Mouse (Mus musculus): ENCODE results near the gene Lats2. TPM values are rescaled to one million over a fixed set of nuclear protein-coding genes. Genes with fewer than 3 reads are reported as not detected.

Lats2 gene
- total RNA-seq, 1 experiment, result 9.1 TPM

DNA sequence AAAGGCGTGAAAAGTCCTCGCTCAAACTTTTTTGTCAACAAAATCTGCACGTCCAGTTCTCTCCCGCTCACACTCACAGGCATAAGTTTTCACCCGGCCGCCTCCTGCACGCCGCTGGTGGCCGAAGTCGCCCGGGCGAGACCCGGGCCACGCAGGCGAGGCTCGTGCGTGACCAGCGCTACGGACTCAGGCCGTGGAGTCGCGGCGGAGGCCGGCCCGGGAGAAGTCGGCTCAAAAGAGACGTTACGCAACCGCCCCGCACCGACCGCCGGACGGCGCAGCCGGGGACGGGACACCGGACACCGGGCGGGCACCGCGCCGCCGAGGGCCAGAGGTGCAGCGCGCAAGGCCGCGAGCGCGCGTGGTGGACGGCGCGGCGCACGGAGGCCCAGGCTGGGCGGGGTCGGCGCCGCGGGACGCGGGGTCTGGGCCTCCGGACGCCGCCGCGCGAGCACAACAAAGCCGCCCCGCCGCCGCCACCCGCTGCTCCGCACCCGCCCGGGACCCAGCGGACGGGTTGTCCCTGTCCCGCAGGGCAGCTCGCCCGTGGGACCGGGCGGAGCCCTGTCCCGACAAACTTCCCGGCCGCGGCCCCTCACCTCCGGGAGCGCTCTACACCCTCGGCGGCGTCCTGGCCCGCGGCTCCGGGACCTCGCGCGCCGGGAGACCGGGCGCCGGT is 12.8 kb downstream of the Lats2 start:
- no peak for DNase-seq (ENCODE audit: low read depth, low spot score)
- no peaks in the 10 kb centered on the region for H3K36me3 ChIP-seq (ENCODE audit: control insufficient read depth, insufficient read depth, low read length, poor library complexity, severe bottlenecking)
- in situ Hi-C loops (cut with MboI; ENCODE audit: low sequenced_read_pairs in 2 of 2, unreplicated experiment in 2 of 2), result loop anchor here in 1 of 2 experiments (10.0 kb wide), 1 partner anchor 329 kb away; the partner anchor contains the start of gene Fgf9
- no peak overlapping the region; the same call in 1 of the 2 replicates for H3K27ac ChIP-seq (ENCODE audit: insufficient read depth, low read depth, low read length, poor library complexity, severe bottlenecking)
- TF ChIP-seq CHD2 (IDR thresholded peaks at IDR 0.05; ENCODE audit: low read depth, low read length) (no peak), ZNF384 (IDR thresholded peaks at IDR 0.05; ENCODE audit: low read depth, low read length) (no peak), HCFC1 (IDR thresholded peaks at IDR 0.05; ENCODE audit: borderline replicate concordance, insufficient read depth, low read length) (no peak), MAFK (IDR thresholded peaks at IDR 0.05; ENCODE audit: insufficient read depth, low read depth, low read length) (no peak), ZC3H11A (IDR thresholded peaks at IDR 0.05; ENCODE audit: borderline replicate concordance, low read depth, low read length) (no peak)
- H3K4me3 ChIP-seq (ENCODE audit: insufficient read depth in 1 of 2, low read depth in 1 of 2, low read length in 2 of 2, poor library complexity in 1 of 2, severe bottlenecking in 1 of 2), result peak overlapping the region; percentile 74 to 98
- no peaks in the 10 kb centered on the region for H3K9me3 ChIP-seq (ENCODE audit: control insufficient read depth, insufficient read depth, low read depth, low read length)
- peak overlapping the region; percentile 89 for H3K9ac ChIP-seq (ENCODE audit: insufficient read depth, low read depth, low read length, poor library complexity, severe bottlenecking)
- H3K4me1 ChIP-seq (ENCODE audit: control insufficient read depth in 2 of 2, insufficient read depth in 2 of 2, low read length in 2 of 2, poor library complexity in 1 of 2), result no peaks in the 10 kb centered on the region; a peak in 1 of 4 replicates

DNA sequence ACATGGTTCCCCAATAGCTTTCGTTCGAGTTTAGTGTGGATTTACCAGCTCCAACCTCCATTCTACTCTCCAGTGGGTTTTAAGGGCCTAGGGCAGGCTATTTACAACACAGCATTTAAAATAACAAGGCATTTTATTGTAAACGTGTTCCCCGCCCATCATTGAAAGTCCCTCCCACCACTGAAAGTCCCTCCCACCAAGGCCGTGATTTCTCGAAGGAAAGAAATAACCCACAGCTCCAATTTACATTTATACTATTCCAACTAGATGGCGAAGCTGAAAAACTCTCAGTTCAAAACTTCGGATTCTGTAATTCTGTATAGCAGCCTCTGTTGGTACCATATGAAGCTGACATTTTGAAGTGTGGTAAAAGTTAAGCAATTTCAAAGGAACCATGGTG is 13.6 kb downstream of the Lats2 start:
- Histone ChIP-seq H3K9ac (ENCODE audit: insufficient read depth, low read depth, low read length, poor library complexity, severe bottlenecking) (no peak overlapping the region), H3K36me3 (ENCODE audit: control insufficient read depth, insufficient read depth, low read length, poor library complexity, severe bottlenecking) (no peaks in the 10 kb centered on the region), H3K4me3 (ENCODE audit: insufficient read depth in 1 of 2, low read depth in 1 of 2, low read length in 2 of 2, poor library complexity in 1 of 2, severe bottlenecking in 1 of 2) (peak overlapping the region in 1 of 2 experiments; percentile 70; a peak in 1 of 4 replicates), H3K27ac (ENCODE audit: insufficient read depth, low read depth, low read length, poor library complexity, severe bottlenecking) (no peak overlapping the region), H3K9me3 (ENCODE audit: control insufficient read depth, insufficient read depth, low read depth, low read length) (no peaks in the 10 kb centered on the region), H3K4me1 (ENCODE audit: control insufficient read depth in 2 of 2, insufficient read depth in 2 of 2, low read length in 2 of 2, poor library complexity in 1 of 2) (no peaks in the 10 kb centered on the region; a peak in 1 of 4 replicates)
- TF ChIP-seq CHD2 (IDR thresholded peaks at IDR 0.05; ENCODE audit: low read depth, low read length) (no peak), ZC3H11A (IDR thresholded peaks at IDR 0.05; ENCODE audit: borderline replicate concordance, low read depth, low read length) (no peak), MAFK (IDR thresholded peaks at IDR 0.05; ENCODE audit: insufficient read depth, low read depth, low read length) (no peak), ZNF384 (IDR thresholded peaks at IDR 0.05; ENCODE audit: low read depth, low read length) (no peak), HCFC1 (IDR thresholded peaks at IDR 0.05; ENCODE audit: borderline replicate concordance, insufficient read depth, low read length) (no peak)
- in situ Hi-C loops (cut with MboI; ENCODE audit: low sequenced_read_pairs in 2 of 2, unreplicated experiment in 2 of 2), result loop anchor here in 1 of 2 experiments (10.0 kb wide), 1 partner anchor 330 kb away; the partner anchor contains the start of gene Fgf9
- no peak for DNase-seq (ENCODE audit: low read depth, low spot score)

DNA sequence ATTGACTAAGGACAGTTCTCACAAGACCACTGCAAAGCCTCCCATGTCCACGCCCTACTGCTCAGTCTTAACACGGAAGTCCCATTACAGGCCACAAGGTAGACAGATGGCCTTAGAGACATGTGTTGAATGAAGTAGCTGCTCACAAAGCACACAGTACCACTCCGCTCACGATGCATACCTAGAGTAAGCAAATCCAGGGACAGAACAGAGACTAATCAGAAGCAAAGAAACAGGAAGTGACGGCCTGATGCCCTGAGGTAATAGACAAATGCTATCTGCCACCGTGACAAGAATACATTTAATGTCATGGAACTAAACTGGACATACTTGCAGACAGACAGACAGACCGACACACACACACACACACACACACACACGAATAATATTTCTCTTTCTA is 17.5 kb downstream of the Lats2 start:
- in situ Hi-C loops (cut with MboI; ENCODE audit: low sequenced_read_pairs in 2 of 2, unreplicated experiment in 2 of 2), result loop anchor here in 1 of 2 experiments (10.0 kb wide), 1 partner anchor 334 kb away; the partner anchor contains the start of gene Fgf9
- Histone ChIP-seq H3K4me3 (ENCODE audit: insufficient read depth in 1 of 2, low read depth in 1 of 2, low read length in 2 of 2, poor library complexity in 1 of 2, severe bottlenecking in 1 of 2) (no peak overlapping the region), H3K9ac (ENCODE audit: insufficient read depth, low read depth, low read length, poor library complexity, severe bottlenecking) (no peak overlapping the region), H3K9me3 (ENCODE audit: control insufficient read depth, insufficient read depth, low read depth, low read length) (no peaks in the 10 kb centered on the region), H3K27ac (ENCODE audit: insufficient read depth, low read depth, low read length, poor library complexity, severe bottlenecking) (no peak overlapping the region), H3K4me1 (ENCODE audit: control insufficient read depth in 2 of 2, insufficient read depth in 2 of 2, low read length in 2 of 2, poor library complexity in 1 of 2) (no peaks in the 10 kb centered on the region), H3K36me3 (ENCODE audit: control insufficient read depth, insufficient read depth, low read length, poor library complexity, severe bottlenecking) (no peaks in the 10 kb centered on the region)
- no peak for DNase-seq (ENCODE audit: low read depth, low spot score)
- no peak for TF ChIP-seq MAFK (IDR thresholded peaks at IDR 0.05; ENCODE audit: insufficient read depth, low read depth, low read length)
- no peak for TF ChIP-seq CHD2 (IDR thresholded peaks at IDR 0.05; ENCODE audit: low read depth, low read length)
- no peak for TF ChIP-seq HCFC1 (IDR thresholded peaks at IDR 0.05; ENCODE audit: borderline replicate concordance, insufficient read depth, low read length)
- TF ChIP-seq ZNF384 (IDR thresholded peaks at IDR 0.05; ENCODE audit: low read depth, low read length), result no peak
- no peak for TF ChIP-seq ZC3H11A (IDR thresholded peaks at IDR 0.05; ENCODE audit: borderline replicate concordance, low read depth, low read length)

DNA sequence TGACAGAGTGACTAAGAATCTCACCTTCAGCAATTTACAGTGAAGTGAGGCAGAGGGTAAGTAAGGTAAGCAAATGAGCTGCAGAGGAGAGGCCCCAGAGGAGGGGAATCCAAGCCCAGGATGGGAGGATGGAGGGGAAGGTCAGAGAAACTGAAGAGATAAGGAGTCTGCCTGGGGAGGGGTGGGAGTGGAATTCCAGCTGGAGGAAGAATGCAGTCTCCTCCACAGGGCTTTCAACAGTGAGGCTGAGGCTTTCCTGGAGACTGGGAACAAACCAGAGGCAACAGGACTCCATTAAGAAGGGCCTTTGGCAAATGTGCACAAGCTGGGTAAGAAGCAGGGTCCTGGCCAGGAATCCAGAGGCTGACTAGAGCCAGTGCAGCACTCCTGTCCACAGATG is 21.1 kb downstream of the Lats2 start:
- Histone ChIP-seq H3K36me3 (ENCODE audit: control insufficient read depth, insufficient read depth, low read length, poor library complexity, severe bottlenecking) (no peaks in the 10 kb centered on the region), H3K9me3 (ENCODE audit: control insufficient read depth, insufficient read depth, low read depth, low read length) (no peaks in the 10 kb centered on the region), H3K4me3 (ENCODE audit: insufficient read depth in 1 of 2, low read depth in 1 of 2, low read length in 2 of 2, poor library complexity in 1 of 2, severe bottlenecking in 1 of 2) (no peak overlapping the region), H3K9ac (ENCODE audit: insufficient read depth, low read depth, low read length, poor library complexity, severe bottlenecking) (no peak overlapping the region), H3K27ac (ENCODE audit: insufficient read depth, low read depth, low read length, poor library complexity, severe bottlenecking) (no peak overlapping the region), H3K4me1 (ENCODE audit: control insufficient read depth in 2 of 2, insufficient read depth in 2 of 2, low read length in 2 of 2, poor library complexity in 1 of 2) (peaks cover 3 to 10% of the 10 kb centered on the region in 2 experiments; a peak in 3 of 4 replicates)
- DNase-seq (ENCODE audit: low read depth, low spot score), result no peak
- no peak for TF ChIP-seq MAFK (IDR thresholded peaks at IDR 0.05; ENCODE audit: insufficient read depth, low read depth, low read length)
- no peak for TF ChIP-seq HCFC1 (IDR thresholded peaks at IDR 0.05; ENCODE audit: borderline replicate concordance, insufficient read depth, low read length)
- TF ChIP-seq CHD2 (IDR thresholded peaks at IDR 0.05; ENCODE audit: low read depth, low read length), result no peak
- no peak for TF ChIP-seq ZC3H11A (IDR thresholded peaks at IDR 0.05; ENCODE audit: borderline replicate concordance, low read depth, low read length)
- TF ChIP-seq ZNF384 (IDR thresholded peaks at IDR 0.05; ENCODE audit: low read depth, low read length), result no peak
- in situ Hi-C loops (cut with MboI; ENCODE audit: low sequenced_read_pairs in 2 of 2, unreplicated experiment in 2 of 2), result no loop called here
